Mouse (Mus musculus): ENCODE data around the gene Catsper3.

Gene Catsper3

GRCm38 (mm10) chr13:55784268-55784667, at the start of gene Catsper3:
Catsper3 (plus strand) TSS chr13:55784568.
- no peaks in the 10 kb centered on the region for H3K36me3 ChIP-seq (ENCODE audit: control insufficient read depth, insufficient read depth, low read length, poor library complexity, severe bottlenecking)
- no peaks in the 10 kb centered on the region for H3K27me3 ChIP-seq (ENCODE audit: control insufficient read depth, insufficient read depth, low read length, poor library complexity, severe bottlenecking)
- DNase-seq (ENCODE audit: low read depth, low spot score), result no peak

GRCm38 (mm10) chr13:55737885-55738284, 46.5 kb upstream of the Catsper3 start:
- no peak for DNase-seq (ENCODE audit: low read depth, low spot score)
- Histone ChIP-seq H3K36me3 (ENCODE audit: control insufficient read depth, insufficient read depth, low read length, poor library complexity, severe bottlenecking) (peaks cover 3% of the 10 kb centered on the region; the same call in 1 of the 2 replicates), H3K27me3 (ENCODE audit: control insufficient read depth, insufficient read depth, low read length, poor library complexity, severe bottlenecking) (no peaks in the 10 kb centered on the region)

- H3K36me3 ChIP-seq (ENCODE audit: control insufficient read depth, insufficient read depth, low read length, poor library complexity, severe bottlenecking), result no peaks in the 10 kb centered on the region
- no peak for DNase-seq (ENCODE audit: low read depth, low spot score)
These were observed 42.1 kb upstream of the Catsper3 start for GRCm38 (mm10) chr13:55742306-55742705.

GRCm38 (mm10) chr13:55754380-55754779, 30.0 kb upstream of the Catsper3 start:
- H3K36me3 ChIP-seq (ENCODE audit: control insufficient read depth, insufficient read depth, low read length, poor library complexity, severe bottlenecking), result no peaks in the 10 kb centered on the region
- H3K27me3 ChIP-seq (ENCODE audit: control insufficient read depth, insufficient read depth, low read length, poor library complexity, severe bottlenecking), result no peaks in the 10 kb centered on the region
- no peak for DNase-seq (ENCODE audit: low read depth, low spot score)

More at GRCm38 (mm10) chr13:55742306-55742705, 42.1 kb upstream of the Catsper3 start:
- no peaks in the 10 kb centered on the region for H3K27me3 ChIP-seq (ENCODE audit: control insufficient read depth, insufficient read depth, low read length, poor library complexity, severe bottlenecking)

- DNase-seq (ENCODE audit: low read depth, low spot score), result no peak
- no peaks in the 10 kb centered on the region for H3K27me3 ChIP-seq (ENCODE audit: control insufficient read depth, insufficient read depth, low read length, poor library complexity, severe bottlenecking)
- H3K36me3 ChIP-seq (ENCODE audit: control insufficient read depth, insufficient read depth, low read length, poor library complexity, severe bottlenecking), result no peaks in the 10 kb centered on the region
These were observed 27.6 kb upstream of the Catsper3 start for GRCm38 (mm10) chr13:55756789-55757188.

- Histone ChIP-seq H3K27me3 (ENCODE audit: control insufficient read depth, insufficient read depth, low read length, poor library complexity, severe bottlenecking) (no peaks in the 10 kb centered on the region), H3K36me3 (ENCODE audit: control insufficient read depth, insufficient read depth, low read length, poor library complexity, severe bottlenecking) (no peaks in the 10 kb centered on the region)
- DNase-seq (ENCODE audit: low read depth, low spot score), result peak; percentile 53
These were observed 26.7 kb upstream of the Catsper3 start for GRCm38 (mm10) chr13:55757645-55758044.

GRCm38 (mm10) chr13:55760576-55760975, 23.8 kb upstream of the Catsper3 start:
- DNase-seq (ENCODE audit: low read depth, low spot score), result no peak
- Histone ChIP-seq H3K27me3 (ENCODE audit: control insufficient read depth, insufficient read depth, low read length, poor library complexity, severe bottlenecking) (no peaks in the 10 kb centered on the region), H3K36me3 (ENCODE audit: control insufficient read depth, insufficient read depth, low read length, poor library complexity, severe bottlenecking) (no peaks in the 10 kb centered on the region)

GRCm38 (mm10) chr13:55761486-55761885, 22.9 kb upstream of the Catsper3 start:
- H3K27me3 ChIP-seq (ENCODE audit: control insufficient read depth, insufficient read depth, low read length, poor library complexity, severe bottlenecking), result no peaks in the 10 kb centered on the region
- no peak for DNase-seq (ENCODE audit: low read depth, low spot score)
- no peaks in the 10 kb centered on the region for H3K36me3 ChIP-seq (ENCODE audit: control insufficient read depth, insufficient read depth, low read length, poor library complexity, severe bottlenecking)

GRCm38 (mm10) chr13:55774352-55774751, 10.0 kb upstream of the Catsper3 start:
- no peak for DNase-seq (ENCODE audit: low read depth, low spot score)
- Histone ChIP-seq H3K36me3 (ENCODE audit: control insufficient read depth, insufficient read depth, low read length, poor library complexity, severe bottlenecking) (no peaks in the 10 kb centered on the region), H3K27me3 (ENCODE audit: control insufficient read depth, insufficient read depth, low read length, poor library complexity, severe bottlenecking) (no peaks in the 10 kb centered on the region)

GRCm38 (mm10) chr13:55775056-55775455, 9.3 kb upstream of the Catsper3 start:
- Histone ChIP-seq H3K27me3 (ENCODE audit: control insufficient read depth, insufficient read depth, low read length, poor library complexity, severe bottlenecking) (no peaks in the 10 kb centered on the region), H3K36me3 (ENCODE audit: control insufficient read depth, insufficient read depth, low read length, poor library complexity, severe bottlenecking) (no peaks in the 10 kb centered on the region)
- no peak for DNase-seq (ENCODE audit: low read depth, low spot score)

GRCm38 (mm10) chr13:55786120-55786519, 1.8 kb downstream of the Catsper3 start:
- Histone ChIP-seq H3K36me3 (ENCODE audit: control insufficient read depth, insufficient read depth, low read length, poor library complexity, severe bottlenecking) (no peaks in the 10 kb centered on the region), H3K27me3 (ENCODE audit: control insufficient read depth, insufficient read depth, low read length, poor library complexity, severe bottlenecking) (no peaks in the 10 kb centered on the region)
- no peak for DNase-seq (ENCODE audit: low read depth, low spot score)

- no peaks in the 10 kb centered on the region for H3K36me3 ChIP-seq (ENCODE audit: control insufficient read depth, insufficient read depth, low read length, poor library complexity, severe bottlenecking)
- DNase-seq (ENCODE audit: low read depth, low spot score), result no peak
- no peaks in the 10 kb centered on the region for H3K27me3 ChIP-seq (ENCODE audit: control insufficient read depth, insufficient read depth, low read length, poor library complexity, severe bottlenecking)
These were observed 16.9 kb downstream of the Catsper3 start for GRCm38 (mm10) chr13:55801246-55801645.

- Histone ChIP-seq H3K36me3 (ENCODE audit: control insufficient read depth, insufficient read depth, low read length, poor library complexity, severe bottlenecking) (no peaks in the 10 kb centered on the region), H3K27me3 (ENCODE audit: control insufficient read depth, insufficient read depth, low read length, poor library complexity, severe bottlenecking) (no peaks in the 10 kb centered on the region)
- DNase-seq (ENCODE audit: low read depth, low spot score), result no peak
These were observed 19.6 kb downstream of the Catsper3 start for GRCm38 (mm10) chr13:55803973-55804372.

- H3K27me3 ChIP-seq (ENCODE audit: control insufficient read depth, insufficient read depth, low read length, poor library complexity, severe bottlenecking), result no peaks in the 10 kb centered on the region
- DNase-seq (ENCODE audit: low read depth, low spot score), result no peak
- no peaks in the 10 kb centered on the region for H3K36me3 ChIP-seq (ENCODE audit: control insufficient read depth, insufficient read depth, low read length, poor library complexity, severe bottlenecking)
These were observed 24.8 kb downstream of the Catsper3 start for GRCm38 (mm10) chr13:55809041-55809623.

- Histone ChIP-seq H3K27me3 (ENCODE audit: control insufficient read depth, insufficient read depth, low read length, poor library complexity, severe bottlenecking) (no peaks in the 10 kb centered on the region), H3K36me3 (ENCODE audit: control insufficient read depth, insufficient read depth, low read length, poor library complexity, severe bottlenecking) (no peaks in the 10 kb centered on the region)
- no peak for DNase-seq (ENCODE audit: low read depth, low spot score)
These were observed 25.3 kb downstream of the Catsper3 start for GRCm38 (mm10) chr13:55809707-55810106.

GRCm38 (mm10) chr13:55810947-55811346, 26.6 kb downstream of the Catsper3 start:
- H3K27me3 ChIP-seq (ENCODE audit: control insufficient read depth, insufficient read depth, low read length, poor library complexity, severe bottlenecking), result no peaks in the 10 kb centered on the region
- no peak for DNase-seq (ENCODE audit: low read depth, low spot score)
- no peaks in the 10 kb centered on the region for H3K36me3 ChIP-seq (ENCODE audit: control insufficient read depth, insufficient read depth, low read length, poor library complexity, severe bottlenecking)
